Comparison of ENCODE assay signal across 8 mouse cellular contexts in genomic region chr3:36521073-36522060, GRCm38 (mm10). TPM values are rescaled to one million over a fixed set of nuclear protein-coding genes. Genes with fewer than 3 reads are reported as not detected.
DNase-seq lines count a peak whose midpoint lies in the region; ATAC-seq lines count a peak whose summit lies in the region.

Gene Gm11549, minus strand, starts transcription at chr3:36521813.

- no peaks in the 10 kb centered on the region for H3K36me3 ChIP-seq in heart, embryonic 14.5 days (ENCODE audit: control insufficient read depth, insufficient read depth, low read length)
- no peaks in the 10 kb centered on the region for H3K36me3 ChIP-seq in limb, embryonic 11.5 days (ENCODE audit: control insufficient read depth, insufficient read depth, low read length)

- ATAC-seq in heart, embryonic 14.5 days (ENCODE audit: insufficient number of reproducible peaks, insufficient read depth, low FRiP score, low read depth), result no peak
- ATAC-seq in limb, embryonic 11.5 days (ENCODE audit: insufficient number of reproducible peaks, low FRiP score, low TSS enrichment, low read depth), result no peak
- no peak for ATAC-seq in CD4-positive, CD25-positive, alpha-beta regulatory T cell, adult 4 months

- no peaks in the 10 kb centered on the region for H3K9me3 ChIP-seq in heart, embryonic 14.5 days (ENCODE audit: control insufficient read depth, low read length)
- no peaks in the 10 kb centered on the region for H3K9me3 ChIP-seq in limb, embryonic 11.5 days (ENCODE audit: control insufficient read depth, low read length)

- H3K27me3 ChIP-seq in heart, embryonic 14.5 days (ENCODE audit: control insufficient read depth, insufficient read depth, low read length), result peaks cover 22% of the 10 kb centered on the region
- H3K27me3 ChIP-seq in limb, embryonic 11.5 days (ENCODE audit: control insufficient read depth, insufficient read depth, low read length), result peaks cover 34% of the 10 kb centered on the region

- peaks cover 2 to 3% of the 10 kb centered on the region in 2 experiments; a peak in 3 of 4 replicates for H3K4me1 ChIP-seq in heart, embryonic 14.5 days (ENCODE audit: control insufficient read depth in 2 of 2, insufficient read depth in 2 of 2, low read length in 2 of 2)
- no peaks in the 10 kb centered on the region for H3K4me1 ChIP-seq in limb, embryonic 11.5 days (ENCODE audit: control insufficient read depth, insufficient read depth, low read length)

- DNase-seq in cerebellum, postnatal 36 days, result peak; percentile 4 to 9
- DNase-seq in cerebellum, adult 9-11 months, result no peak
- peak; percentile 31 for DNase-seq in thymus, postnatal 4 days
- DNase-seq in thymus, postnatal 10 days (ENCODE audit: low spot score in 2 of 2), result no peak
- DNase-seq in limb, embryonic 11.5 days (ENCODE audit: low spot score), result peak; percentile 62
- peak; percentile 55 for DNase-seq in retina, postnatal 1 day

- no peak within 1 kb of the TSS for H3K27ac ChIP-seq in heart, embryonic 14.5 days (replicated peaks in 1 of 2; ENCODE audit: control insufficient read depth in 1 of 2, insufficient read depth in 1 of 2, low read depth in 2 of 2, low read length in 2 of 2)
- no peak within 1 kb of the TSS for H3K27ac ChIP-seq in limb, embryonic 11.5 days (replicated peaks; ENCODE audit: low read depth, low read length)

- peak within 1 kb of the TSS; percentile 99 for H3K4me2 ChIP-seq in heart, embryonic 14.5 days (ENCODE audit: low read length)
- H3K4me2 ChIP-seq in limb, embryonic 11.5 days (ENCODE audit: low read depth, severe bottlenecking), result peak within 1 kb of the TSS; percentile 86

- H3K4me3 ChIP-seq in heart, embryonic 14.5 days (ENCODE audit: control insufficient read depth in 1 of 2, insufficient read depth in 1 of 2, low read depth in 1 of 2, low read length in 2 of 2), result peak within 1 kb of the TSS; percentile 47 to 58
- peak within 1 kb of the TSS; percentile 42 for H3K4me3 ChIP-seq in limb, embryonic 11.5 days (ENCODE audit: low read depth, low read length)

- peak within 1 kb of the TSS; percentile 75 for H3K9ac ChIP-seq in heart, embryonic 14.5 days (ENCODE audit: low read length)
- peak within 1 kb of the TSS; percentile 49 for H3K9ac ChIP-seq in limb, embryonic 11.5 days (ENCODE audit: low read length)

- WGBS in heart, embryonic 14.5 days, result 2% methylated on average over 51 of the region's 51 CpGs
- WGBS in limb, embryonic 11.5 days, result under 1% methylated on average over 51 of the region's 51 CpGs

RNA-seq across cellular contexts. Expression of gene Gm11549, which starts in this region (rescaled TPM):
- polyA plus RNA-seq in heart, embryonic 14.5 days (2014; fragmentation: Nextera tagmentation; extraction: Ambion mirVana), result 0.58 and 0.88 TPM in 2 replicates
- polyA plus RNA-seq in limb, embryonic 11.5 days (2014; fragmentation: Nextera tagmentation; extraction: Ambion mirVana), result not detected in 2 replicates
- polyA plus RNA-seq in CD4-positive, CD25-positive, alpha-beta regulatory T cell, adult 4 months (2017; shearing (Covaris generic)), result not detected

Comparison
In these comparisons a context has a peak if more than half of its experiments do, and no peak if none do; other contexts are left out.
1. DNase-seq: peak in cerebellum, postnatal 36 days (2 of 2), thymus, postnatal 4 days (single experiment) and retina, postnatal 1 day (single experiment); none in cerebellum, adult 9-11 months (single experiment) and thymus, postnatal 10 days (0 of 2).
2. Peak in DNase-seq, H3K4me3 ChIP-seq, H3K9ac ChIP-seq and H3K4me2 ChIP-seq in limb, embryonic 11.5 days; RNA of the gene not detected or under 1 TPM.